17 mouse cellular contexts compared by ENCODE assay signal in genomic region chr8:108909035-108909434, GRCm38 (mm10).
A peak's percentile ranks its signal among the peaks of the same experiment; 100 is the strongest.
DNase-seq lines count a peak whose midpoint lies in the region; ATAC-seq lines count a peak whose summit lies in the region.
"Had no signal": no experiment of that assay in that cellular context is flagged by ENCODE, and none has a peak within 500 bp of the region (broad histone marks: within the 10 kb centered on the region; RNA-seq: fewer than 3 reads in every experiment).

No protein-coding gene starts in this region.

- H3K27me3 ChIP-seq in forebrain, embryonic 15.5 days = no peaks in the 10 kb centered on the region
- H3K27me3 ChIP-seq in hindbrain, embryonic 16.5 days (replicated peaks; ENCODE audit: control insufficient read depth, insufficient read depth, low read length) = no peaks in the 10 kb centered on the region
- H3K27me3 ChIP-seq in midbrain, embryonic 16.5 days (ENCODE audit: control insufficient read depth, insufficient read depth, low read depth, low read length) = no peaks in the 10 kb centered on the region
- H3K27me3 ChIP-seq: embryonic facial prominence, embryonic 13.5 days; heart, embryonic 13.5 days had no signal

- H3K4me3 ChIP-seq in forebrain, embryonic 15.5 days = no peak overlapping the region
- H3K4me3 ChIP-seq in hindbrain, embryonic 16.5 days (ENCODE audit: low read length) = no peak overlapping the region
- H3K4me3 ChIP-seq in midbrain, embryonic 16.5 days (ENCODE audit: low read depth, low read length) = no peak overlapping the region
- H3K4me3 ChIP-seq: embryonic facial prominence, embryonic 13.5 days; heart, embryonic 13.5 days; myocyte had no signal

- 59% methylated on average over 9 of the region's 9 CpGs for WGBS in forebrain, embryonic 15.5 days
- 51% methylated on average over 9 of the region's 9 CpGs for WGBS in hindbrain, embryonic 16.5 days
- 28% methylated on average over 9 of the region's 9 CpGs for WGBS in midbrain, embryonic 16.5 days

- H3K36me3 ChIP-seq in forebrain, embryonic 15.5 days = no peaks in the 10 kb centered on the region
- H3K36me3 ChIP-seq in hindbrain, embryonic 16.5 days (ENCODE audit: control insufficient read depth, insufficient read depth, low read length) = no peaks in the 10 kb centered on the region
- H3K36me3 ChIP-seq in midbrain, embryonic 16.5 days (ENCODE audit: control insufficient read depth, insufficient read depth, low read length) = no peaks in the 10 kb centered on the region
- H3K36me3 ChIP-seq: embryonic facial prominence, embryonic 13.5 days; heart, embryonic 13.5 days had no signal

- H3K4me1 ChIP-seq in forebrain, embryonic 15.5 days = peaks cover 42% of the 10 kb centered on the region
- H3K4me1 ChIP-seq in hindbrain, embryonic 16.5 days (ENCODE audit: control insufficient read depth, insufficient read depth, low read depth, low read length) = peaks cover 8% of the 10 kb centered on the region
- H3K4me1 ChIP-seq in midbrain, embryonic 16.5 days (ENCODE audit: control insufficient read depth, insufficient read depth, low read length) = peaks cover 58% of the 10 kb centered on the region

- H3K9ac ChIP-seq in forebrain, embryonic 15.5 days (replicated peaks) = no peak overlapping the region
- no peak overlapping the region for H3K9ac ChIP-seq in hindbrain, embryonic 16.5 days (ENCODE audit: low read depth, low read length)
- peak overlapping the region; percentile 40; the same call in 1 of the 2 replicates for H3K9ac ChIP-seq in midbrain, embryonic 16.5 days (ENCODE audit: low read depth, low read length)
- H3K9ac ChIP-seq: embryonic facial prominence, embryonic 13.5 days; heart, embryonic 13.5 days; lung, embryonic 14.5 days had no signal

- ATAC-seq in forebrain, embryonic 15.5 days (replicated peaks) = peak; percentile 44; the same call in 1 of the 2 replicates
- peak; percentile 27; the same call in 1 of the 2 replicates for ATAC-seq in hindbrain, embryonic 16.5 days
- no peak for ATAC-seq in midbrain, embryonic 16.5 days

- H3K9me3 ChIP-seq in forebrain, embryonic 15.5 days = no peaks in the 10 kb centered on the region
- H3K9me3 ChIP-seq in hindbrain, embryonic 16.5 days (ENCODE audit: control insufficient read depth, low read length) = no peaks in the 10 kb centered on the region
- H3K9me3 ChIP-seq in midbrain, embryonic 16.5 days (replicated peaks; ENCODE audit: control insufficient read depth, low read length, poor library complexity, severe bottlenecking) = no peaks in the 10 kb centered on the region
- H3K9me3 ChIP-seq: embryonic facial prominence, embryonic 13.5 days; heart, embryonic 13.5 days had no signal

- H3K27ac ChIP-seq in forebrain, embryonic 15.5 days (replicated peaks) = peak overlapping the region; percentile 84
- peak overlapping the region; percentile 59; the same call in 1 of the 2 replicates for H3K27ac ChIP-seq in hindbrain, embryonic 16.5 days (ENCODE audit: low read depth, low read length)
- H3K27ac ChIP-seq in midbrain, embryonic 16.5 days (ENCODE audit: low read length) = peak overlapping the region; percentile 89
- H3K27ac ChIP-seq: embryonic facial prominence, embryonic 13.5 days; heart, embryonic 13.5 days had no signal

- 0 out of 2 replicates have a peak overlapping the region, but pooled peaks have one; percentile 10 for H3K4me2 ChIP-seq in forebrain, embryonic 15.5 days (replicated peaks)
- no peak overlapping the region for H3K4me2 ChIP-seq in hindbrain, embryonic 16.5 days (ENCODE audit: low read length)
- H3K4me2 ChIP-seq in midbrain, embryonic 16.5 days (ENCODE audit: low read length) = peak overlapping the region; percentile 38
- H3K4me2 ChIP-seq: embryonic facial prominence, embryonic 13.5 days; heart, embryonic 13.5 days; liver, embryonic 11.5 days; lung, embryonic 14.5 days had no signal

- peak; percentile 78 for DNase-seq in brain, adult 2 months (ENCODE audit: low read depth, low spot score)
- no peak for DNase-seq in kidney, postnatal 36 days
- no peak for DNase-seq in lung, postnatal 36 days
- DNase-seq in adipocyte (ENCODE audit: low spot score) = no peak
- DNase-seq: B cell, adult 2 months; cerebellum, adult 2 months; kidney, adult 2 months; kidney, postnatal 4 days; lung, embryonic 14.5 days; thymus, postnatal 4 days had no signal
